Mouse (Mus musculus) adrenal gland, adult 8-10 months (tissue): ENCODE measurements around the gene Mfsd14a. TPM values are rescaled to one million over a fixed set of nuclear protein-coding genes. Genes with fewer than 3 reads are reported as not detected.

Source experiments
- DNase-seq: peaks from one replicate; pipeline ENCODE4 v3.0.0; 2022
- total RNA-seq, 4 experiments: library from RNA; stranded (reverse); gene quantifications; 2 replicates each; pipeline ENCODE4 v1.2.4; 2022

Gene Mfsd14a
- total RNA-seq, 4 experiments from 2014 or later, result 53.3 to 62.0 (median 60.8) TPM

DNA sequence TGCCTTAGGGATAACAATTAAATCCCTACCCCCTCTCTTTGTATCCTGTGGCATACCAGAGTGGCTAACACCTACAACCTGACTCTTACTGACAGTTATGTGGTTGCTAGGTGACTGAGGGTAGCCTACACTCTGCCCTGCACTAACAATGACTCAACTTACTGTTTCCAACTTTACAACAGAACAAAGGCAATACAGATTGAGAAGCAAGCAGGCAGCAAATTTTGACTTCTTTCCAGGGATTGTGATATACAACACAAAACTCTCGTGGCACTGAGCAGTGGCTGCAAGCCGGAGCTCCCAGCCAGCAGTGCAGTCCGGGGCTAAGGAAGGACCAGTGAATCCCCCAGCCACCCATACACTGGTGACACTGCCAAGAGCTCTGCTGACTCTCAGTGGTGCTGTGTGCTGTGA is 10.4 kb downstream of the Mfsd14a start:
- DNase-seq, result no peak

DNA sequence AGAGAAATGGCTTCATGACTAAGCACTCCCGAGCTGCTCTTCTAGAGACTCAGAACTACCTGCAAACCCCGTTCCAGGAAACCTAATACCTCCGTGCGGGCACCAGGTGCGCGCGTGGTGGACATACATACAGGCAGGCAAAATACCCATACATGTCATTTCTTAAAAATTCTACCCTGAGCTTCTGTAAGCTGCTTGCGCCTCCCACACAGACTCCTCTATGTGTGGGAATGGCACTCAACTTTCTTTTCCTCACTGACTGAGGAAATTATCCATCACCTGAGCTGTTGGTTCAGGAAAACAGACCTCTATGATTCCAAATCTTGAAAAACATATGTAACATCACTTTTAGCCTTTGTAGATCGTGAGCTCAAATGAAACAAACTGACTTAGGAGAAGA is 11.8 kb downstream of the Mfsd14a start:
- no peak for DNase-seq

DNA sequence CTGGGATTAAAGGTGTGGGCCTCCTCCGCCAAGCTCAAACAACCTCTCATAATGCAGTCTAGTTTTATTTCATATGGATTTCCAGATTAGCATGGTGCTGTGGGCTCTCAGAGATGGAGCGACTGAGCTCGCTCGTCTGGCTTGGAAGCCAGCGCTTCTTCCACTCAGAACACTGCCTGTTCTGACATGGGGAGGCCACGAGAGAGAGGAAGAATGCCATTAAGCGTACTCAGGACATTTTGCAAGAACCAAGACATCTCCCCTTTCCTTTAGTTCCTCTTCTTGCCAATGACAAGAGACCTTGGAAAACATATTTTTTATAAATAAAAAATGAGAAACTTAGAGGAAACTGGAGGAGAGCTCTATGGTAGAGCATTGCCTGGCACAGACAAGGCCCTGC is 13.7 kb downstream of the Mfsd14a start:
- no peak for DNase-seq

DNA sequence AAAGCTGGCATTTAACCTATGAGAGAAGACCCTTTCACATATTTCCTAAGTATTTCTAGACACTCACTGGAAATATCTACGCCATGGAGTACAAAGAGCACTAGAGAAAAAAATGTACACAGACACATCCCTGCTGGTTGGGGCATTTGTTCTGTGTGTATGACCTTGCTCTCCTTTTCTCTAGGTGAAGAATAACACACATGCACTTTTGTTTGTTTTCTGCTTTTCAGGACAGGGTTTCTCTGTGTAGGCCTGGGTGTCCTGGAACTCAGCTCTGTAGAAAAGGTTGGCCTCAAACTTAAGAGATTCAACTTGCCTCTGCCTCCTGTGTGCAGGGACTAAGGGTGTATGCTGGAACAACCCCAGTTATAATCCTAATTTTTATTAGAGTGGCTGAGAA is 16.1 kb downstream of the Mfsd14a start:
- DNase-seq, result no peak

GRCm38 (mm10) chr3:116642373-116642772 is 20.1 kb downstream of the Mfsd14a start:
- no peak for DNase-seq

DNA sequence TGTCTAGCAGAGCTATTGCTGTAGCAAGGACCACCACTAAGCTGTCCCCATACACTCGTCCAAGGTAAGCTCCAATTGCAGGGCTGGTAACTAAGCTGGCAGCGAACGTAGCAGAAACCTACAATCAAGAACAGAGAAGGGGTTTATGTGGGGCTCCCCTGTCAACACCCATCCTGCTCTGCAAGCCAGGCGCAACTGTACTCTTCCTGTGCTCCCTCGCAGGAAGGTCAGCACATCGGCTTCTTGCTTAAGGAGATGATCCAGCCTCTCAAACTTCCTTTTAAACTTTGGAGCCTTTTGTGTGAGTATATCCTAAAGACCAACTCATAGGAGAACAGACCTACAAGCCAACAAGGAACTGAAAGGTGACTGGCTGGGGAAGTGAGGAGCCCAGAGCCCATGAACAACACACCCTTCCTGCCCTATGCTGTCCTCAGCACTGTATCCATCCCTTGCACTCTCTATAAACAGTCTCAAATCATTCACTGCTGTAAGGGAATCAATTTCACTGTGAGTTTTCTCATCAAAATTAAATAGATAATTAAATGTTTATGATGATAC is 20.6 kb downstream of the Mfsd14a start:
- DNase-seq, result no peak

DNA sequence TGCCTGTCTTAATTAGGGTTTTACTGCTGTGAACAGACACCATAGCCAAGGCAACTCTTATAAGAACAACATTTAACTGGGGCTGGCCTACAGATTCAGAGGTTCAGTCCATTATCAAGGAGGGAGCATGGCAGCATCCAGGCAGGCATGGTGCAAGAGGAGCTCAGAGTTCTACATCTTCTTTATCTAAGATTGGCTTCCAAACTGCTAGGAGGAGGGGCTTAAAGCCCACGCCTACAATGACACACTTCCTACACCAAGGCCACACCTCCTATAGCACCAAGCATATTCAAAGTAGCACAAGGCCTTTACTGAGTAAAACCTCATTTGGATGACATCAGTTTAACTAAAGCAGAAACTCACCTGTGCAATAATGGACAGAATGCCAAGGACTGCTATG is 22.5 kb downstream of the Mfsd14a start:
- no peak for DNase-seq

DNA sequence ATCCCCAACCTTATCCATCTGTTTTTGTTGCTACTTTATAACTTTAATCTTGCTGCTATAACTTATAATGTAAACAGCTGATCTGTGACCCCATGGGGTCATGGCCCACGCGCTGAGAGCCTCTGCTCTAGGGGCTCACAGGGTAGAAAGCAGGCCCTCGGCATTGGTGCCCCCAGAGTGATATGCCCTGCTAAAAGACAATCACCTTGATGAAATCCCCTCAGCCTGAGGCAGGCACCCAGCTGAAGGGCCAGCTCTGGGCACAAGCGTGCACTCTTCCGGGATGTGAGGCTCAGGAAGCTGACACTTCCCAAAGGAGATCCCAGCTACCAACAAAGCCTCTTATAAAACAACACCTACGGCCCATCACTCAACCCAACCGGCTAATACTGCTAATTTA is 23.9 kb downstream of the Mfsd14a start:
- no peak for DNase-seq

DNA sequence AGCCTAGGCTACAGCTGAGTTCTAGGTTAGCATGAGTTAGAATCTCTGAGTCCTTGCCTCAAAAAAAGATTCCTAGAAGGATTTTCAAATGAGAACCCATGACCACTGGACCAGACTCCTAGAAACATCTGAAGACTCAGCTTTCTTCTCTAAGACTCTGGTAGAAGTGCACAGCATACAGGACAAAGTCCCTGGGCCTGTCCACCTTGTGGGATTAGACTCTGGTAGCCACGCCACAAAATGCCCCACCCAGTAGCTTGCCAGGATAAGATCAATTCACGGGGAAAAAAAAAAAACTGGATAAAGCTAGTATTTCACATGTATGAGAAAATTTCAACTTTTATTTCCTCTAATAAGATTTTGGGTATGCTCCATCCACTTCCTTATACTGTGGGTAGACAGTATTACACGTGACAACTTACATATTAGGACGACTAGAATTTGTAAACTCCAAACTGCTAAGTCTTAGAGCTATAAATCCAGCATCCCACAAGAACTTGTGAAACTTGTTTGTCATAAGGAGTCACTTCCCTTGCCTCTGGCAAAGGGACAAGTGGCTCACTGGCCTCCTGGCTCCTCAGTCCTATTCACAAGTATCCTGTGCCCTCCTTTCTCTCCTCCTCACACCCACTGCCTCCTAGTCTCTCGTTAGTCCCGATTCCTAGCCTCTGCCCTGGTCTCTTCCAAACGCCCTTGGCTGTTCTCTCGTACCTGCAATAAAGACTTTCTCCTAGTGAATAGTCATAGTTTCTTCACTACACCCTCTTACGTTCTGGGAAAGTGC is 24.6 kb downstream of the Mfsd14a start:
- no peak for DNase-seq

DNA sequence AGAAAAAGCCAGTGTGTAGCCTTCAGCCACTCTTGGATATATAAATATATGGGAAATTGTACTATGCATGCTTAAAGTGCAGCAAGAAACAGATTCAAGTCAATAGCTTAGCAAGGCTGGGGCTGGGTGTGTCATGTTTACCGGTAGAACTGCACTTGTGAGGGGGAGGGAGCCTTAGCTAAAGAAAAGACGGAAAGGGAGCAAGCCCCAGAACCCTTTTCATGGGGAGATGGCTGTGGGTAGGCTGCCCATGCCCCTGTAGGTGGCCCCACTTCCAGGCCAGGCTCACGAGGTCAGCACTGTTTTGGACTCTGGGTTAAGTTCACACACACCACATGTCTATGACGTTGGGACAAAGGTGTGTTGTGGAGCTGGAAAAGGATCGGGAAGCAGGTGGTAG is 26.7 kb downstream of the Mfsd14a start:
- no peak for DNase-seq

GRCm38 (mm10) chr3:116634853-116635252 is 27.6 kb downstream of the Mfsd14a start:
- no peak for DNase-seq

- DNase-seq, result no peak
Observed at GRCm38 (mm10) chr3:116634091-116634490, 28.4 kb downstream of the Mfsd14a start.

GRCm38 (mm10) chr3:116632971-116633370 is 29.5 kb downstream of the Mfsd14a start:
- no peak for DNase-seq

DNA sequence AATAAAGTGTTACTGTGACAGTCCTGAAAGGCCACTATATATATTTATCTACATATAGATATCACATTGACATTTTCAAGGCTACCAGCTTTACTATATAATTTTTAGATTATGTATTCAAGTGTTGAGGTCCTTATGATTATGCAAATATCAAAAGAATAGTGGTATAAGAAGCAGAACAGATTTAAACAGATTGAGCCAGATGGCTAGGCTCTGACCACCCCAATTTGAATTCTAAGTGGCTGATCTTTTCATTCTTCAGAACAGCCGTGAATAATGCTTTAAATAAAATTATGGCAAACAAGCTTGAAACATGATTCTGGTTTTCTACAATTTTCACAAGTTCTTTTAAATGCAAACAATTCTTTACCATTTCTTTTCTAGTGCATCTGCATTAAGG is 31.0 kb downstream of the Mfsd14a start:
- no peak for DNase-seq

GRCm38 (mm10) chr3:116622641-116623040 is 39.8 kb downstream of the Mfsd14a start:
- no peak for DNase-seq

- DNase-seq, result no peak
Observed at GRCm38 (mm10) chr3:116620636-116621370, 41.7 kb downstream of the Mfsd14a start.

DNA sequence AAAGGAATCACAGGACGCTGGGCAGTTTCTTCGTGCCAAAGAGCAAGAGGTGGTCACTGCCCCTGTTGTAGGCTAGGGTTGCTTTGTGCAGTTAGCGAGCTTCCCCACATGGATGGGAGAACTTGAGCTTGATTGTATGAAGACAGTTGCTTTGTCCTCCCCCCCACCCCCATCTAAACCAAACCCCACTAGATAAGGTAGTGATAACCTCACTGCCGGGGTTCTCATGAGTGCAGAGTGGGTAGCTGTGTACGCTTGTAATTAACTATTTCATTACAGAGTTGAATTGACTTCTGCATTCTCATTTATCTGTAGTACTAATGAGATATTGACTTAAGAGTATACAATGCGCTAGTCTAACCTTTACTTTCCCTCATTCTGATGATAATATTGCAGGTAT is 43.6 kb downstream of the Mfsd14a start:
- DNase-seq, result no peak

- DNase-seq, result no peak
Observed at GRCm38 (mm10) chr3:116615318-116616068, 47.0 kb downstream of the Mfsd14a start.

- no peak for DNase-seq
Observed at GRCm38 (mm10) chr3:116614295-116614892, 48.1 kb downstream of the Mfsd14a start, which contains the start of gene Trmt13. Gene Trmt13, minus strand, starts transcription at chr3:116614587.

DNA sequence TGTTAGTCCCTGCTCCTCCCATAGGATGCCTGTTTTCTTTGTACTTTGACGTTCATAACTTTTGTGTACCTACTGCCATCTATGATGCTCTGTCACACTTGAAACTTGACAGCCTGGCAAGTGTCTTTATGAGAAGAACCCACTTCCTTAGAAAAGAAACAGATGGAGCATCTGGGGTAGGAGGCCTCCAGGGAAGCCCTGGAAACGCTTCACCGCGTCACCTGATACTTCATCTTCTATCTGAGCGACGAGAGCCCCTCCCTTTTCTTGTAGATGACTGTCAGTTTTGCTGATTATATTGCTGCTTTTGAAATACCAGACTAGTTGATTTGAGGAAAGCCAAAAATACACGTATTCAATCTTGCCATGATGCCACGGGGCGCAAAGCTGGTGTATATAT is 57.9 kb downstream of the Mfsd14a start:
- DNase-seq, result no peak

- no peak for DNase-seq
Observed at GRCm38 (mm10) chr3:116601781-116602180, 60.7 kb downstream of the Mfsd14a start.

- DNase-seq, result no peak
Observed at GRCm38 (mm10) chr3:116601005-116601404, 61.5 kb downstream of the Mfsd14a start.
